Mouse (Mus musculus) lung, adult 2 months (tissue): ENCODE measurements around the gene Vwa5b1.

Experiments used
- CTCF ChIP-seq: fragments of 200-500 bp; IDR thresholded peaks from 2 replicates; pipeline ENCODE4 v1.5.1; 2011; ENCODE audit warnings: mild to moderate bottlenecking, low read length, control low read depth; ENCODE audit not compliant: insufficient read depth
- POLR2A ChIP-seq: fragments of 200-500 bp; IDR thresholded peaks from 2 replicates; pipeline ENCODE4 v1.6.1; 2011; ENCODE audit warnings: low read depth, mild to moderate bottlenecking, control low read depth, low read length, borderline replicate concordance; ENCODE audit errors: extremely low read depth

DNA sequence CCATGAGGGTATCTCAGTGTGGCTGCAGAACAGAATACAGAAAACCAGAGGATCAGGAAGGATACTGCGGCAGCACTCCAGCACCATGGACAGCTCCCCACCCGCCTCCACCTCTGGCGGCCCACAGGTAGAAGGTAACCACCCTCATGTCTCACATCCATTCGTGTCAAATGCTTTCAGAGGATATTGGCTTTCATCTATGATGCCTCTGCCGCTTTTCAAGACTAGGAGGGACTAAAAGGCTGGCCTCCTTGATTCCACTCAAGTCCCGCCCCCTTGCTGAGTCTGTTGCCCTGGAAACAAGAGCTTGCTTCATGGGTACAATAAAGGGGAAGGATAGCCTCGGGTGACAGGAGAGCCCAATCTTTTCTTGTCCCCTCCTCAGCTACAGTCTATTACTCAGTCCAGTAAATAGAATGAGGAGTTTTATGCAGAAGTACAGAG is 37.8 kb downstream of the Vwa5b1 start:
- no peak for TF ChIP-seq CTCF
- TF ChIP-seq POLR2A = no peak
